Mouse (Mus musculus): ENCODE measurements at regions not wholly inside any gene's neighbourhood (a gene's known extent, or its start where the extent isn't known, plus 50 kb on each side); places are given as distances from the start of the nearest gene placed in this dataset.
A peak's percentile ranks its signal among the peaks of the same experiment; 100 is the strongest.

DNA sequence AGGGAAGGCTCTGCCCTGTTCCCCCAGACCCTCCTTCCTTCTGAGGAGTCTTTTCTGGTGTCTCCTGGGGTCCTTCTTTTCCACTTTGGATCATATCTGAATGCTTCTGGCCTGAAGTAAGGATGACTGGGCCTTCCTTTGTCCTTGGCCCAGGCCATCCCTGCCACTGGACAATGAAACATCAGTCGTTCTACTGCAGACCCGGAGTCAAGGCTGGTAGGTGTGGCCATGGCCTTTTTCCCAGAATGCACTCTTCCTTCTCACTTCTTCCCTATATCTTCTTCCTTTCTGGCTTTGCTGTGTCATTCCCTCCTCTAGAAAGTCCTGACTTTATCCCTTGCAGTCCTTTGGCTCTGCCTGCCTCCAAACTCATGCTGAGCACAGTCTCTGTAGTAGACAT lies 151.2 kb upstream of the Frmd6 start:
- DNase-seq (ENCODE audit: low spot score) (no peak), ATAC-seq (ENCODE audit: insufficient number of reproducible peaks, low FRiP score, low TSS enrichment, low read depth) (no peak)
- H3K4me1 ChIP-seq (ENCODE audit: control insufficient read depth, insufficient read depth, low read length) = no peaks in the 10 kb centered on the region
- no peak overlapping the region for H3K9ac ChIP-seq (ENCODE audit: low read length)
- H3K4me2 ChIP-seq (ENCODE audit: low read depth, severe bottlenecking) = no peak overlapping the region
- no peaks in the 10 kb centered on the region for H3K36me3 ChIP-seq (ENCODE audit: control insufficient read depth, insufficient read depth, low read length)
- 87% methylated on average over 2 of the region's 2 CpGs for WGBS
- no peaks in the 10 kb centered on the region for H3K27me3 ChIP-seq (ENCODE audit: control insufficient read depth, insufficient read depth, low read length)
- H3K4me3 ChIP-seq (ENCODE audit: low read depth, low read length) = no peak overlapping the region
- H3K27ac ChIP-seq (replicated peaks; ENCODE audit: low read depth, low read length) = no peak overlapping the region
- no peaks in the 10 kb centered on the region for H3K9me3 ChIP-seq (ENCODE audit: control insufficient read depth, low read length)

DNA sequence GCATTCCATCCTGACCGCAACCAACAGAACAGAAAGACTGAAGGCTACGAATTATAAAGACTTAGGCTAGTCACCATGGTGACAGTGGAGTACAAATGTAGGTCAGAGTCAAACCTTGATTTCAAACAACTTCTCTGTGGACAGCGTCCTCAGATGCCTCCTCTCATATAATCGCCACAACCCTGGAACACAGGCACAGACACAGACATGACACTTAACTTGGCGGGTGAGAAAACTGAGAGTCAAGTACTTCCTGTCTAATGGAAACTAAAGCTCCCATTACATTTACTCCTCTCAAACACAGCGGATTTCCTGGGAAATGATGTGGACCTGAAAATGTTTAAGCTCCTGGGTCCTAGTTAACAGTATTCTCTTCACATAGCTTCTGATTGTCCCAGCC lies 149.5 kb upstream of the Frmd6 start:
- Histone ChIP-seq H3K4me2 (ENCODE audit: low read depth, severe bottlenecking) (no peak overlapping the region), H3K27me3 (ENCODE audit: control insufficient read depth, insufficient read depth, low read length) (no peaks in the 10 kb centered on the region), H3K27ac (replicated peaks; ENCODE audit: low read depth, low read length) (no peak overlapping the region), H3K9me3 (ENCODE audit: control insufficient read depth, low read length) (no peaks in the 10 kb centered on the region), H3K4me3 (ENCODE audit: low read depth, low read length) (no peak overlapping the region), H3K36me3 (ENCODE audit: control insufficient read depth, insufficient read depth, low read length) (no peaks in the 10 kb centered on the region), H3K9ac (ENCODE audit: low read length) (no peak overlapping the region), H3K4me1 (ENCODE audit: control insufficient read depth, insufficient read depth, low read length) (no peaks in the 10 kb centered on the region)
- ATAC-seq (ENCODE audit: insufficient number of reproducible peaks, low FRiP score, low TSS enrichment, low read depth) (no peak), DNase-seq (ENCODE audit: low spot score) (no peak)
- 87% methylated on average over 6 of the region's 6 CpGs for WGBS

DNA sequence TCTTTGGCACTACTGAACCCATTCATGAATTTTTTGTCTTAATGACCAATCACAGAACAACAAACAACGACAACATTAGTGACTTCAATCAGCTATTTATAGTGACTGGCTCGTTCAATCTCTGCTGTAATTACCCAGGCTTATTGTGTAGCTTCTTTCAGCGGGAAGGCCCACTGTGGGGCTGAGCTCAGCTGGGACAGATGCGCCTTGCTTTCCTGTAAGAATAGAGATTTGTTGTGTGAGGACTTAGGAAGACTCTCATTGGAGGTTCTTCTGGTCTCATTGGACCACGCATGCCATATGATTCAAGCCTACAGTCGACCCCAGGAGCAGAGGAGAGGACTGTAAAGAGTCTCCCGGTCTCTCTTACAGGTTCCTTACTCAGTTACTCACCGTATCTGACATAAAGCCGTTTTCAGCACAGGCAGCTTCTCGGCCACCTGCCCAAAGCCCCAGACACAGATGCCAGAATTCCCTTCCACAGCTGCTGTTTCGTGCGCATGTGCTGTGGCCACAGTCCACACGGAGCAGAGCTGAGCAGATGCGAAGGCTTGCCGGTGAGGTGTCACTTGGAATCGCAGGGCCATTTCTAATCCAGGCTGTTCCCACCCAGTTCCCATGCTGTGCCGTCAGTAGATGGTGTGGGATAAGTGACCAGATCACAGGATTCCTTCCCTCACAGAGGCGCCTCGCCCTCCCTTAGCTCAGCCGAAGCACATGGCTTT lies 145.5 kb upstream of the Frmd6 start:
- ATAC-seq (ENCODE audit: insufficient number of reproducible peaks, low FRiP score, low TSS enrichment, low read depth) = no peak
- H3K4me1 ChIP-seq (ENCODE audit: control insufficient read depth, insufficient read depth, low read length) = no peaks in the 10 kb centered on the region
- no peaks in the 10 kb centered on the region for H3K9me3 ChIP-seq (ENCODE audit: control insufficient read depth, low read length)
- no peaks in the 10 kb centered on the region for H3K27me3 ChIP-seq (ENCODE audit: control insufficient read depth, insufficient read depth, low read length)
- no peak overlapping the region for H3K4me2 ChIP-seq (ENCODE audit: low read depth, severe bottlenecking)
- 69% methylated on average over 20 of the region's 20 CpGs for WGBS
- H3K36me3 ChIP-seq (ENCODE audit: control insufficient read depth, insufficient read depth, low read length) = no peaks in the 10 kb centered on the region
- no peak overlapping the region for H3K4me3 ChIP-seq (ENCODE audit: low read depth, low read length)
- H3K27ac ChIP-seq (replicated peaks; ENCODE audit: low read depth, low read length) = no peak overlapping the region
- peak; percentile 41 for DNase-seq (ENCODE audit: low spot score)
- no peak overlapping the region for H3K9ac ChIP-seq (ENCODE audit: low read length)

DNA sequence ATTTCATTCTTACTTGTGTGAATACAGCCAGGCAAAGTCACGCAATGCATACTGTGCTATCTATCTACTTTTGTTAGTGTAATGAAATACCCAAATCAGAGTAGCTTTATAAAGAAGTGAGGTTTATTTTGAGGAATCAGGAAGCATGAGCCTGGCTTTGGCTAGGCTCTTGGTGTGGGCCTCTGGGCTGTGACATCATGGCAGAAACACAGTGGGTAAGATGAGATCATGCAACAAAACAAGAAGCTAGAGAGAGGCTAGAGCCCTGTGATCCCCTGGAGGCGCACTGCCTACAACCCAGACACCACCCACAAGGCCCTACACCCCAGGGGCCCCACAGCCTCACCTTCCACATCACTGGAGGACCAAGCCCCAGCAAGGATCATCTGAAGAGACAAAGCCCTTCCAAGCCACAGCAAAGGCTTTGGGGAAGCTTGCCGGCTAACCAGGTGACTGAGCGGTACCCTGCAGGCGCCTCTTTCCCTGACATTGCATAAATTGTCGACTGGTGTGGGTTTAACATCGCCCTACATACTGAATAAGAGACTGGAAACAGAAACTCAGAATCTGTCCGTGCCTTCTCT lies 143.8 kb upstream of the Frmd6 start:
- no peak overlapping the region for H3K4me3 ChIP-seq (ENCODE audit: low read depth, low read length)
- 91% methylated on average over 8 of the region's 8 CpGs for WGBS
- no peak overlapping the region for H3K4me2 ChIP-seq (ENCODE audit: low read depth, severe bottlenecking)
- ATAC-seq (ENCODE audit: insufficient number of reproducible peaks, low FRiP score, low TSS enrichment, low read depth) (no peak), DNase-seq (ENCODE audit: low spot score) (no peak)
- no peaks in the 10 kb centered on the region for H3K36me3 ChIP-seq (ENCODE audit: control insufficient read depth, insufficient read depth, low read length)
- H3K9me3 ChIP-seq (ENCODE audit: control insufficient read depth, low read length) = no peaks in the 10 kb centered on the region
- H3K27me3 ChIP-seq (ENCODE audit: control insufficient read depth, insufficient read depth, low read length) = no peaks in the 10 kb centered on the region
- H3K27ac ChIP-seq (replicated peaks; ENCODE audit: low read depth, low read length) = no peak overlapping the region
- H3K4me1 ChIP-seq (ENCODE audit: control insufficient read depth, insufficient read depth, low read length) = 0 out of 2 replicates have a peak, but pooled peaks cover under 1% of the 10 kb centered on the region
- H3K9ac ChIP-seq (ENCODE audit: low read length) = no peak overlapping the region

DNA sequence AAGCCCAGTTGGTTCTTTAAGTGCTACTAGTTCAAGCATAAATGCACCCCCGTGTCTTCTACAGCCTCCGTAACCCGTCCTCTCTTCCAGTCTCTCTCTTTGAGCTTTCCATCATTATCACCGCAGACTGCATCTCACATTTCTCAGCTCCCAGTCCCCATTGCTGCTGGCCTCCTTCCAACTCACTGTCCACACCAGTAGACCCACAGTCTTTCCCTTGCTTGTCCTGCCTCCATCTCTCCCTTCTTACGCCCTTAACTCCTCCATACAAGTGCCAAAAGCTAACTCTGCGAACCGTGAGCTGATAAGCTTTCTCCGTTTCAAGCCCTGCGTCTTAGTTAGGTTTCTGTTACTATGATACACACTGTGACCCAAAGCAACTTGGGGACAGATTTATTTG lies 141.0 kb upstream of the Frmd6 start:
- Histone ChIP-seq H3K9me3 (ENCODE audit: control insufficient read depth, low read length) (no peaks in the 10 kb centered on the region), H3K4me2 (ENCODE audit: low read depth, severe bottlenecking) (no peak overlapping the region), H3K4me1 (ENCODE audit: control insufficient read depth, insufficient read depth, low read length) (0 out of 2 replicates have a peak, but pooled peaks cover 3% of the 10 kb centered on the region), H3K27ac (replicated peaks; ENCODE audit: low read depth, low read length) (no peak overlapping the region), H3K36me3 (ENCODE audit: control insufficient read depth, insufficient read depth, low read length) (no peaks in the 10 kb centered on the region), H3K27me3 (ENCODE audit: control insufficient read depth, insufficient read depth, low read length) (no peaks in the 10 kb centered on the region), H3K9ac (ENCODE audit: low read length) (no peak overlapping the region), H3K4me3 (ENCODE audit: low read depth, low read length) (no peak overlapping the region)
- WGBS = 89% methylated on average over 9 of the region's 9 CpGs
- DNase-seq (ENCODE audit: low spot score) (no peak), ATAC-seq (ENCODE audit: insufficient number of reproducible peaks, low FRiP score, low TSS enrichment, low read depth) (no peak)

DNA sequence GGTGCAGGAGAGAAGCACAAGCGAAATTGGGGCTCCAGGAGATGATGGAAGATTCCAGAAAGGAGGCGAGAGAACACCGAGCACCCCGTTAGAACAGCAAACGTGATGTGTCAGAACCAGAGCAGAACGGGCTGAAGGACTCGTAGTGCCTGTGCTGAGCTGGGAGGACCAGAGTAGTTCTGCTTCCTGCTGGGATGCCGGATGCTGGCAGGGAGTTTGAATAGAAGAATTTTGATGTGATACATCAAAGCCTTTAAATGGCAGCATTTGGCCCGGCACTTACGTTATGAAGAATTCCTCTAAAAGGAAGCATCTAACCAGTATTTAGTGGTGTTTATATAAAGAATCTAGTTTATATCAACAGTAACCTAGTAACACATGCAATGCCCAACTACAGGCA lies 139.9 kb upstream of the Frmd6 start:
- Histone ChIP-seq H3K4me1 (ENCODE audit: control insufficient read depth, insufficient read depth, low read length) (0 out of 2 replicates have a peak, but pooled peaks cover 3% of the 10 kb centered on the region), H3K27ac (replicated peaks; ENCODE audit: low read depth, low read length) (no peak overlapping the region), H3K27me3 (ENCODE audit: control insufficient read depth, insufficient read depth, low read length) (no peaks in the 10 kb centered on the region), H3K4me3 (ENCODE audit: low read depth, low read length) (no peak overlapping the region), H3K9me3 (ENCODE audit: control insufficient read depth, low read length) (no peaks in the 10 kb centered on the region), H3K36me3 (ENCODE audit: control insufficient read depth, insufficient read depth, low read length) (no peaks in the 10 kb centered on the region), H3K9ac (ENCODE audit: low read length) (no peak overlapping the region), H3K4me2 (ENCODE audit: low read depth, severe bottlenecking) (no peak overlapping the region)
- DNase-seq (ENCODE audit: low spot score) (no peak), ATAC-seq (ENCODE audit: insufficient number of reproducible peaks, low FRiP score, low TSS enrichment, low read depth) (no peak)
- WGBS = 76% methylated on average over 10 of the region's 10 CpGs

DNA sequence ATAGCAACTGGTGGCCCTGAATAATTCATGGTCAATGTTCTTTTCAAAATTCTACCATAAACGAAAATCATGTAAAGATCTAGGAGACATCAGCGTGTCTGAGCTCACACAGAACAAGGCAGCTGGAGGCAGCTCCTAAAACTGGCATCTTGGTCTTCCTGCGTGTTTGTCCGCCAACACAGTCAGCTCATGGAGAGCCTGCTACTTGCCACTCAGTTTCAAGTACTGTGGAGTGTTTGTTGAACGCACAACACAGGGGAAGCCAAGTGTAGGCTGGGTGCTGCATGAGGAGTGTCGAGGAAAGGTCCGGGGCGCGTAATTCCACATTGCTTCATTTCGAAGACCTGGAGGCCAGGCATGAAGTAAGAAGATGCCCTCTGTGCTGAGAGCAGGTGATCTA lies 139.0 kb upstream of the Frmd6 start:
- WGBS = 96% methylated on average over 10 of the region's 10 CpGs
- Histone ChIP-seq H3K27me3 (ENCODE audit: control insufficient read depth, insufficient read depth, low read length) (no peaks in the 10 kb centered on the region), H3K4me3 (ENCODE audit: low read depth, low read length) (no peak overlapping the region), H3K4me1 (ENCODE audit: control insufficient read depth, insufficient read depth, low read length) (0 out of 2 replicates have a peak, but pooled peaks cover 3% of the 10 kb centered on the region), H3K9me3 (ENCODE audit: control insufficient read depth, low read length) (no peaks in the 10 kb centered on the region), H3K27ac (replicated peaks; ENCODE audit: low read depth, low read length) (no peak overlapping the region), H3K4me2 (ENCODE audit: low read depth, severe bottlenecking) (no peak overlapping the region), H3K9ac (ENCODE audit: low read length) (no peak overlapping the region), H3K36me3 (ENCODE audit: control insufficient read depth, insufficient read depth, low read length) (no peaks in the 10 kb centered on the region)
- ATAC-seq (ENCODE audit: insufficient number of reproducible peaks, low FRiP score, low TSS enrichment, low read depth) (no peak), DNase-seq (ENCODE audit: low spot score) (no peak)

DNA sequence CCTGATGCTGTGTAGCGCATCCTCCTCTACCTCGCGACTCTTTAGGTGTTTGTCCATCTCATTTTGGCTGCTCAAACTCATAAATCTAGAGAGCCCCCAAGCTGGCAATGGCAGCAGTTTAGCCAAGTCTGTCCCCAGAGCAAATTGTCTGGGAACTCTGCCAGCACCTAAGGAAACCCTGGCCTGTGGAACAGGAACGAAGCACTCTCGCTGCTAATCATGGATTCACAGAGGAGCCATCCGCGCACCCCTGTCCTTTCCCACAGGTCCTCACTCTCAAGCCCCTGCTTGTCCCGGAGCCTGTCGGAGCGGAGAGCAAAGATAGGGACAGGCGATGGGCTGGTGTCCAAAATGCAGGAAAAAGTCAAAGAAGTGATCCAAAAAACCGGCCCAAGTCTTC lies 138.3 kb upstream of the Frmd6 start:
- Histone ChIP-seq H3K36me3 (ENCODE audit: control insufficient read depth, insufficient read depth, low read length) (no peaks in the 10 kb centered on the region), H3K4me1 (ENCODE audit: control insufficient read depth, insufficient read depth, low read length) (0 out of 2 replicates have a peak, but pooled peaks cover 3% of the 10 kb centered on the region), H3K27ac (replicated peaks; ENCODE audit: low read depth, low read length) (no peak overlapping the region), H3K4me2 (ENCODE audit: low read depth, severe bottlenecking) (no peak overlapping the region), H3K4me3 (ENCODE audit: low read depth, low read length) (no peak overlapping the region), H3K9me3 (ENCODE audit: control insufficient read depth, low read length) (no peaks in the 10 kb centered on the region), H3K27me3 (ENCODE audit: control insufficient read depth, insufficient read depth, low read length) (no peaks in the 10 kb centered on the region), H3K9ac (ENCODE audit: low read length) (no peak overlapping the region)
- WGBS = 80% methylated on average over 12 of the region's 12 CpGs
- DNase-seq (ENCODE audit: low spot score) (no peak), ATAC-seq (ENCODE audit: insufficient number of reproducible peaks, low FRiP score, low TSS enrichment, low read depth) (no peak)
